Mouse (Mus musculus) myocyte (in vitro differentiated cells): ENCODE data around the gene Ank3.

Source experiments
- POLR2A ChIP-seq: IDR thresholded peaks from one replicate; pipeline ENCODE4 v1.6.1; 2011; ENCODE audit warnings: low read depth, mild to moderate bottlenecking, control low read depth, moderate library complexity; ENCODE audit not compliant: insufficient read length
- SRF ChIP-seq: IDR thresholded peaks from one replicate; pipeline ENCODE4 v1.6.1; 2011; ENCODE audit warnings: low read depth; ENCODE audit not compliant: control insufficient read depth, insufficient read length
- TCF12 ChIP-seq: IDR thresholded peaks from one replicate; pipeline ENCODE4 v1.6.1; 2011; ENCODE audit warnings: mild to moderate bottlenecking, control low read depth; ENCODE audit not compliant: poor library complexity, insufficient read depth, severe bottlenecking

GRCm38 (mm10) chr10:69533505-69534388 is 135.2 kb downstream of the Ank3 start:
- no peak for TF ChIP-seq POLR2A
- TF ChIP-seq TCF12, result no peak
- no peak for TF ChIP-seq SRF
